Mouse (Mus musculus) intestine, embryonic 16.5 days (tissue): ENCODE data around the gene Tbx1. TPM values are rescaled to one million over a fixed set of nuclear protein-coding genes. Genes with fewer than 3 reads are reported as not detected.

Experiments used
- ATAC-seq: fragments of 200-750 bp; cut with Nextera tagmentation; 2 replicates; pipeline ENCODE4 v1.8.0; 2017; ENCODE audit warnings: moderate TSS enrichment, moderate library complexity
- H3K27ac ChIP-seq: fragments of 300-500 bp; sonication (generic); 2 replicates; pipeline ENCODE4 v1.5.1; 2014; ENCODE audit warnings: mild to moderate bottlenecking, low read length
- H3K27me3 ChIP-seq: fragments of 300-500 bp; sonication (generic); replicated peaks from 2 replicates; pipeline ENCODE4 v1.6.1; 2014; ENCODE audit warnings: low read length, control low read depth, mixed read lengths; ENCODE audit not compliant: control insufficient read depth, insufficient read depth
- H3K36me3 ChIP-seq: fragments of 300-500 bp; sonication (generic); 2 replicates; pipeline ENCODE4 v1.6.1; 2014; ENCODE audit warnings: low read length, control low read depth; ENCODE audit not compliant: control insufficient read depth, insufficient read depth
- H3K4me1 ChIP-seq: fragments of 300-500 bp; sonication (generic); 2 replicates; pipeline ENCODE4 v1.6.1; 2014; ENCODE audit warnings: low read length, control low read depth, mixed read lengths; ENCODE audit not compliant: control insufficient read depth, insufficient read depth
- H3K4me2 ChIP-seq: fragments of 300-500 bp; sonication (generic); 2 replicates; pipeline ENCODE4 v1.6.1; 2014; ENCODE audit warnings: low read depth, low read length, control low read depth
- H3K4me3 ChIP-seq: fragments of 300-500 bp; sonication (generic); 2 replicates; pipeline ENCODE4 v1.5.1; 2014; ENCODE audit warnings: mild to moderate bottlenecking, low read length
- H3K9ac ChIP-seq: fragments of 300-500 bp; sonication (generic); 2 replicates; pipeline ENCODE4 v1.6.1; 2014; ENCODE audit warnings: low read depth, low read length
- H3K9me3 ChIP-seq: fragments of 300-500 bp; sonication (generic); 2 replicates; pipeline ENCODE4 v1.6.1; 2016; ENCODE audit warnings: low read length, control low read depth; ENCODE audit not compliant: control insufficient read depth
- WGBS: fragments of 180-500 bp; shearing (Covaris S2); extraction: QIAGEN DNeasy Blood & Tissue Kit; methylation state at CpG from one replicate; pipeline ENCODE4 v1.1.7; 2014; 5-methylcytosine and 5-hydroxymethylcytosine counted together
- polyA plus RNA-seq: library from polyadenylated mRNA; unstranded; fragments of >200 nt; fragmentation: Nextera tagmentation; extraction: Ambion mirVana; gene quantifications from 2 replicates; pipeline ENCODE4 v1.2.1, GENCODE M21; 2015

Tbx1 gene
- 0.09 and 0.55 TPM in 2 replicates for polyA plus RNA-seq

- Histone ChIP-seq H3K27ac (no peak within 1 kb of the TSS), H3K4me1 (peaks cover 36% of the 10 kb centered on the region), H3K9me3 (no peaks in the 10 kb centered on the region), H3K27me3 (peaks cover 78% of the 10 kb centered on the region), H3K4me3 (peak within 1 kb of the TSS; percentile 51), H3K9ac (peak within 1 kb of the TSS; percentile 53; the same call in 1 of the 2 replicates), H3K36me3 (no peaks in the 10 kb centered on the region), H3K4me2 (peak within 1 kb of the TSS; percentile 75)
- ATAC-seq = peak; percentile 36
- WGBS = 3% methylated on average over 48 of the region's 48 CpGs
Observed at GRCm38 (mm10) chr16:18589804-18590790, at the start of gene Tbx1. Gene Tbx1 (minus strand): TSS chr16:18590671.

- WGBS = 58% methylated on average over 1 of the region's 1 CpGs
- Histone ChIP-seq H3K4me3 (no peak overlapping the region), H3K27ac (0 out of 2 replicates have a peak overlapping the region, but pooled peaks have one; percentile 39), H3K4me1 (0 out of 2 replicates have a peak, but pooled peaks cover 2% of the 10 kb centered on the region), H3K9me3 (no peaks in the 10 kb centered on the region), H3K36me3 (no peaks in the 10 kb centered on the region), H3K9ac (no peak overlapping the region), H3K27me3 (no peaks in the 10 kb centered on the region), H3K4me2 (no peak overlapping the region)
- peak; percentile 94 for ATAC-seq
Observed at GRCm38 (mm10) chr16:18639382-18639929, 49.0 kb upstream of the Tbx1 start.

- H3K4me1 ChIP-seq = peaks cover 3% of the 10 kb centered on the region; the same call in 1 of the 2 replicates
- H3K27me3 ChIP-seq = no peaks in the 10 kb centered on the region
- no peak overlapping the region for H3K4me2 ChIP-seq
- no peaks in the 10 kb centered on the region for H3K9me3 ChIP-seq
- H3K9ac ChIP-seq = no peak overlapping the region
- H3K4me3 ChIP-seq = no peak overlapping the region
- ATAC-seq = no peak
- H3K36me3 ChIP-seq = no peaks in the 10 kb centered on the region
- 54% methylated on average over 2 of the region's 2 CpGs for WGBS
- H3K27ac ChIP-seq = no peak overlapping the region
Observed at GRCm38 (mm10) chr16:18638396-18638795, 47.9 kb upstream of the Tbx1 start.

GRCm38 (mm10) chr16:18636804-18637203 is 46.3 kb upstream of the Tbx1 start:
- Histone ChIP-seq H3K27ac (no peak overlapping the region), H3K9ac (no peak overlapping the region), H3K4me2 (no peak overlapping the region), H3K4me1 (peaks cover 14% of the 10 kb centered on the region), H3K27me3 (no peaks in the 10 kb centered on the region), H3K4me3 (no peak overlapping the region), H3K9me3 (no peaks in the 10 kb centered on the region), H3K36me3 (no peaks in the 10 kb centered on the region)
- WGBS = 65% methylated on average over 3 of the region's 3 CpGs
- ATAC-seq = no peak

- Histone ChIP-seq H3K27ac (no peak overlapping the region), H3K27me3 (no peaks in the 10 kb centered on the region), H3K4me1 (peaks cover 17% of the 10 kb centered on the region), H3K36me3 (no peaks in the 10 kb centered on the region), H3K4me3 (no peak overlapping the region), H3K4me2 (no peak overlapping the region), H3K9ac (no peak overlapping the region), H3K9me3 (no peaks in the 10 kb centered on the region)
- no peak for ATAC-seq
- 78% methylated on average over 5 of the region's 5 CpGs for WGBS
Observed at GRCm38 (mm10) chr16:18636401-18636800, 45.9 kb upstream of the Tbx1 start.

- H3K4me3 ChIP-seq = no peak overlapping the region
- H3K27ac ChIP-seq = no peak overlapping the region
- no peaks in the 10 kb centered on the region for H3K27me3 ChIP-seq
- peaks cover 26% of the 10 kb centered on the region for H3K4me1 ChIP-seq
- no peak overlapping the region for H3K9ac ChIP-seq
- no peaks in the 10 kb centered on the region for H3K36me3 ChIP-seq
- no peaks in the 10 kb centered on the region for H3K9me3 ChIP-seq
- ATAC-seq = no peak
- 19% methylated on average over 1 of the region's 1 CpGs for WGBS
- no peak overlapping the region for H3K4me2 ChIP-seq
Observed at GRCm38 (mm10) chr16:18633333-18633732, 42.9 kb upstream of the Tbx1 start.

- H3K9ac ChIP-seq = no peak overlapping the region
- peaks cover 31% of the 10 kb centered on the region for H3K4me1 ChIP-seq
- H3K4me3 ChIP-seq = no peak overlapping the region
- no peaks in the 10 kb centered on the region for H3K27me3 ChIP-seq
- no peak for ATAC-seq
- H3K4me2 ChIP-seq = no peak overlapping the region
- no peaks in the 10 kb centered on the region for H3K36me3 ChIP-seq
- WGBS = 74% methylated on average over 2 of the region's 2 CpGs
- H3K27ac ChIP-seq = no peak overlapping the region
- H3K9me3 ChIP-seq = no peaks in the 10 kb centered on the region
Observed at GRCm38 (mm10) chr16:18632816-18633215, 42.3 kb upstream of the Tbx1 start.

- H3K4me2 ChIP-seq = no peak overlapping the region
- peaks cover 36% of the 10 kb centered on the region for H3K4me1 ChIP-seq
- H3K36me3 ChIP-seq = no peaks in the 10 kb centered on the region
- H3K27ac ChIP-seq = no peak overlapping the region
- ATAC-seq = no peak
- 0 out of 2 replicates have a peak, but pooled peaks cover 3% of the 10 kb centered on the region for H3K27me3 ChIP-seq
- no peak overlapping the region for H3K9ac ChIP-seq
- no peak overlapping the region for H3K4me3 ChIP-seq
- 46% methylated on average over 3 of the region's 3 CpGs for WGBS
- no peaks in the 10 kb centered on the region for H3K9me3 ChIP-seq
Observed at GRCm38 (mm10) chr16:18632059-18632458, 41.6 kb upstream of the Tbx1 start.

- Histone ChIP-seq H3K36me3 (no peaks in the 10 kb centered on the region), H3K4me2 (no peak overlapping the region), H3K27ac (no peak overlapping the region), H3K4me3 (no peak overlapping the region), H3K4me1 (peaks cover 44% of the 10 kb centered on the region), H3K27me3 (0 out of 2 replicates have a peak, but pooled peaks cover 3% of the 10 kb centered on the region), H3K9me3 (no peaks in the 10 kb centered on the region), H3K9ac (no peak overlapping the region)
- ATAC-seq = no peak
- 61% methylated on average over 7 of the region's 7 CpGs for WGBS
Observed at GRCm38 (mm10) chr16:18631141-18631540, 40.7 kb upstream of the Tbx1 start.
